Mouse (Mus musculus): ENCODE measurements around the gene Dnaaf2. TPM values are rescaled to one million over a fixed set of nuclear protein-coding genes. Genes with fewer than 3 reads are reported as not detected.
"Not testable (repeated sequence)": the region's sequence is repeated elsewhere in the genome, so short reads cannot be mapped to it uniquely, and the experiment has no call there.

Gene Dnaaf2
- polyA plus RNA-seq, 1 experiment from 2014 or later: 4.2 TPM

GRCm38 (mm10) chr12:69160677-69161076 is 37.6 kb downstream of the Dnaaf2 start:
- WGBS (ENCODE audit: insufficient replicate concordance): 65% methylated on average over 2 of the region's 2 CpGs
- H3K27ac ChIP-seq (ENCODE audit: low read length); H3K27me3 ChIP-seq (ENCODE audit: control insufficient read depth, insufficient read depth, low read depth, low read length); H3K4me2 ChIP-seq (ENCODE audit: low read depth, low read length); H3K4me3 ChIP-seq (ENCODE audit: low read depth, low read length); H3K9ac ChIP-seq (ENCODE audit: low read depth, low read length); H3K9me3 ChIP-seq (replicated peaks; ENCODE audit: control insufficient read depth, low read length); ATAC-seq (ENCODE audit: low read depth): not testable (repeated sequence)
- peaks cover 24% of the 10 kb centered on the region for H3K4me1 ChIP-seq (ENCODE audit: control insufficient read depth, low read depth, low read length)
- peaks cover 12% of the 10 kb centered on the region for H3K36me3 ChIP-seq (ENCODE audit: control insufficient read depth, insufficient read depth)

DNA sequence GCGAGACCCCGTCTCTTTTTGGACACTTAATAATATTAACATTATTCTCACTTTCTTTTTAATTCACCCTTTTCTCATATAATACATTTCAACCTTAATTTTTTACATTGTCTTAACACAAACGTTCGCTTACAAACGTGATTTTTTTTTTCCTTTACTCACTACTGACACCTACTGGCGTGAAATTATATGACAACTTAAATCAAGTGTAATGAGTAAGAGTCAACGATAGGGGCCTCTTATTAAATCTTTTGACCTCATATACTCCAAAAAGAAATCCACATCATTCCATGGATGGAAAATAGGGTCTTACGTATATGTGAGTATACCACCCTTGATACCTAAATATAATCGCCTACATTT is 38.7 kb downstream of the Dnaaf2 start:
- no peaks in the 10 kb centered on the region for H3K27me3 ChIP-seq (ENCODE audit: control insufficient read depth, insufficient read depth, low read depth, low read length)
- WGBS (ENCODE audit: insufficient replicate concordance): 3% methylated on average over 9 of the region's 9 CpGs
- H3K4me3 ChIP-seq (ENCODE audit: low read depth, low read length): peak overlapping the region; percentile 40
- H3K4me2 ChIP-seq (ENCODE audit: low read depth, low read length): peak overlapping the region; percentile 57
- H3K27ac ChIP-seq (ENCODE audit: low read length): peak overlapping the region; percentile 64; the same call in 1 of the 2 replicates
- H3K36me3 ChIP-seq (ENCODE audit: control insufficient read depth, insufficient read depth): peaks cover 12% of the 10 kb centered on the region
- ATAC-seq (ENCODE audit: low read depth): no peak
- no peak overlapping the region for H3K9ac ChIP-seq (ENCODE audit: low read depth, low read length)
- no peaks in the 10 kb centered on the region for H3K9me3 ChIP-seq (replicated peaks; ENCODE audit: control insufficient read depth, low read length)
- H3K4me1 ChIP-seq (ENCODE audit: control insufficient read depth, low read depth, low read length): peaks cover 19% of the 10 kb centered on the region

DNA sequence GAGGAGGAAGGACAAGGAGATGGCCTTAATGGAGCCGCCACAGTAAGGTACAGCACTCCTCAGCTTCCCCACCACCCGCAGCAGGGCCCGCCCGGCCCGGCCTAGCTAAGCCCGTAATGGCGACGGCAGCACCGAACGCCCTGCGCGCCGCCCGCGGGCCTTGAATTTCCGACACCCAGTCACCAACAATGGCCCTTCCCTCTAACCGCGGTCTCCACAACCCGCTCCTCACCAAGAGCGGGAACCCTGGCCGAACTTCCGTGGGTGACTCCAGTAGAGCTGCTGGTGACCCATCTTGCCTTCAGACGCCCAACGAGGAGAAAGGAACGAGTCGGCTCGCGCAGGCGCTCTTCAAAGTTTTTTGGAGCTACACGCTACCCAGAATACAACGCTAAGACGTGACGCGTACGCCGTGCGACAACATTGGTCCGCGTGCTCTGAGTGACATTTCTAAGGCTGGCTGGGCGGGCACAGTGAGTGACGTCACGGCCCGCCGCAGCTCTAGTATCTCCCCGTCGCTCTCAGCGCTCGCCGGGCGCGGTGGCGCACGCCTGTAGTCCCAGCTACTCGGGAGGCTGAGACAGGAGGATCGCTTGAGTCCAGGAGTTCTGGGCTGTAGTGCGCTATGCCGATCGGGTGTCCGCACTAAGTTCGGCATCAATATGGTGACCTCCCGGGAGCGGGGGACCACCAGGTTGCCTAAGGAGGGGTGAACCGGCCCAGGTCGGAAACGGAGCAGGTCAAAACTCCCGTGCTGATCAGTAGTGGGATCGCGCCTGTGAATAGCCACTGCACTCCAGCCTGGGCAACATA is 39.3 kb downstream of the Dnaaf2 start, which contains the start of gene Rps29:
Rps29 (minus strand) TSS at position 422 of the 813 bp plus-strand sequence.
- Histone ChIP-seq H3K36me3 (ENCODE audit: control insufficient read depth, insufficient read depth) (peaks cover 12% of the 10 kb centered on the region), H3K4me2 (ENCODE audit: low read depth, low read length) (peak within 1 kb of the TSS; percentile 84), H3K4me1 (ENCODE audit: control insufficient read depth, low read depth, low read length) (peaks cover 19% of the 10 kb centered on the region), H3K4me3 (ENCODE audit: low read depth, low read length) (peak within 1 kb of the TSS; percentile 81), H3K27ac (ENCODE audit: low read length) (peak within 1 kb of the TSS; percentile 97), H3K9ac (ENCODE audit: low read depth, low read length) (peak within 1 kb of the TSS; percentile 88)
- not testable (repeated sequence) for H3K27me3 ChIP-seq (ENCODE audit: control insufficient read depth, insufficient read depth, low read depth, low read length); H3K9me3 ChIP-seq (replicated peaks; ENCODE audit: control insufficient read depth, low read length)
- peak; percentile 95 for ATAC-seq (ENCODE audit: low read depth)
- under 1% methylated on average over 56 of the region's 68 CpGs for WGBS (ENCODE audit: insufficient replicate concordance)

DNA sequence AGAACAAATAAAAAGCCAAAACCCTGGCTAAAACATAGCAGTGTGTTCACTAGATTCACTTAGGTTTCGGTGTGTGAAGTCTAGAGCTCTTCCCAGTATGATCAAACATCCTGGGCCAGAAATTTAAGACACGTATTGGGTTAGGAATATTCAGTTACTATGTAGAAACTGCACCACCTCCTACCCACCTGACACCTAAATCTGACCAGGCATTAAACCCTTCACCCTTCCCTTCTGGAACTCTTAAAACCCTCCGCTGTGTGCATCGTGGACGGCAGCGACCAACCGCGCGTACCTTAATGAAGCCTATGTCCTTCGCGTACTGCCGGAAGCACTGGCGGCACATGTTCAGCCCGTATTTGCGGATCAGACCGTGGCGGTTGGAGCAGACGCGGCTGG is 39.9 kb downstream of the Dnaaf2 start:
- no peaks in the 10 kb centered on the region for H3K27me3 ChIP-seq (ENCODE audit: control insufficient read depth, insufficient read depth, low read depth, low read length)
- peaks cover 19% of the 10 kb centered on the region for H3K4me1 ChIP-seq (ENCODE audit: control insufficient read depth, low read depth, low read length)
- H3K36me3 ChIP-seq (ENCODE audit: control insufficient read depth, insufficient read depth): peaks cover 12% of the 10 kb centered on the region
- no peaks in the 10 kb centered on the region for H3K9me3 ChIP-seq (replicated peaks; ENCODE audit: control insufficient read depth, low read length)
- peak overlapping the region; percentile 81 for H3K4me3 ChIP-seq (ENCODE audit: low read depth, low read length)
- peak overlapping the region; percentile 84 for H3K4me2 ChIP-seq (ENCODE audit: low read depth, low read length)
- peak overlapping the region; percentile 88 for H3K9ac ChIP-seq (ENCODE audit: low read depth, low read length)
- ATAC-seq (ENCODE audit: low read depth): no peak
- peak overlapping the region; percentile 97 for H3K27ac ChIP-seq (ENCODE audit: low read length)
- WGBS (ENCODE audit: insufficient replicate concordance): under 1% methylated on average over 19 of the region's 19 CpGs

DNA sequence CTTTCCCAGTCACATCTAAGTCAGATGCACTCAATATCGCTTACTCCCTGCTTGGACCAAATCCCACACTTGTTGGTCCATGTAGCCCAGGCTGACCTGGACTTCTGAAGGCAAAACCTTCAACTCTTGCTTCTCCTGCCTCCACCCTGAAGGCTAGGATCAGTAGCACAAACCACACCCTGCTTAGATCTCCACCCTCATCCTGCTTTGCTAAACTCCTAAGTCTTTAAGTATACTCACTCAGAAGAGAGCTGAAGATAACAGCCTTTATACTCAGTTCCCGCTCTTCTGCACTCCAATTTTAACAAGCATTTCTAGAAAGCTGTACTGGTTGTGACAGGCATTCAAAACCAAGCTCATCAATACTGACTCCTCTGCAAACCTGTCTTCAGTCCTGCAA is 41.1 kb downstream of the Dnaaf2 start:
- peak overlapping the region; percentile 71 for H3K27ac ChIP-seq (ENCODE audit: low read length)
- peak overlapping the region; percentile 81 for H3K4me3 ChIP-seq (ENCODE audit: low read depth, low read length)
- H3K36me3 ChIP-seq (ENCODE audit: control insufficient read depth, insufficient read depth): peaks cover 12% of the 10 kb centered on the region
- H3K27me3 ChIP-seq (ENCODE audit: control insufficient read depth, insufficient read depth, low read depth, low read length): no peaks in the 10 kb centered on the region
- peaks cover 19% of the 10 kb centered on the region for H3K4me1 ChIP-seq (ENCODE audit: control insufficient read depth, low read depth, low read length)
- WGBS (ENCODE audit: insufficient replicate concordance): 57% methylated on average over 2 of the region's 2 CpGs
- peak overlapping the region; percentile 88; the same call in 1 of the 2 replicates for H3K9ac ChIP-seq (ENCODE audit: low read depth, low read length)
- H3K4me2 ChIP-seq (ENCODE audit: low read depth, low read length): peak overlapping the region; percentile 84
- H3K9me3 ChIP-seq (replicated peaks; ENCODE audit: control insufficient read depth, low read length): no peaks in the 10 kb centered on the region
- ATAC-seq (ENCODE audit: low read depth): no peak

- 64% methylated on average over 4 of the region's 4 CpGs for WGBS (ENCODE audit: insufficient replicate concordance)
- no peak for ATAC-seq (ENCODE audit: low read depth)
- Histone ChIP-seq H3K27me3 (ENCODE audit: control insufficient read depth, insufficient read depth, low read depth, low read length) (no peaks in the 10 kb centered on the region), H3K36me3 (ENCODE audit: control insufficient read depth, insufficient read depth) (peaks cover 12% of the 10 kb centered on the region), H3K4me1 (ENCODE audit: control insufficient read depth, low read depth, low read length) (peaks cover 19% of the 10 kb centered on the region), H3K27ac (ENCODE audit: low read length) (peak overlapping the region; percentile 71), H3K9me3 (replicated peaks; ENCODE audit: control insufficient read depth, low read length) (no peaks in the 10 kb centered on the region), H3K4me2 (ENCODE audit: low read depth, low read length) (no peak overlapping the region), H3K9ac (ENCODE audit: low read depth, low read length) (no peak overlapping the region), H3K4me3 (ENCODE audit: low read depth, low read length) (no peak overlapping the region)
Measured at GRCm38 (mm10) chr12:69156436-69156835, 41.8 kb downstream of the Dnaaf2 start.

GRCm38 (mm10) chr12:69155923-69156322 is 42.3 kb downstream of the Dnaaf2 start:
- H3K27ac ChIP-seq (ENCODE audit: low read length): no peak overlapping the region
- ATAC-seq (ENCODE audit: low read depth): no peak

DNA sequence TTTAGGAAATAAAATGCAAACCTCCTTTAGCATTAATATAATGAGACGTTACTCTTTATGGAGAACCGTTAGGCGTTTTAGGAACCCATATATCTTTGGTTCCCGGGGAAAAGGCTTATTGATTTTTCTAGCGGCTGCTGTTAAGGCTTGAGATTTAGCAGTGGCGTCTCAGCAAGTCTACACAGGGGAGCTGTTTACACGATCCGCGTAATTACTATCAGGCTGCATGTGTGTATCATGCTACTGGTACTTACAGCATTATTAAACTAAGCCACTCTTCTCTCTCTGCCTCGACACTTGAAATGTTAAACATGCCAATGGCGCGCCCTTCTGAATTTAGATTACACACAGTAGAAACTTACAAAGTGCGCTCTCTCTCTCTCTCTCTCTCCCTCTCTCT is 48.2 kb downstream of the Dnaaf2 start:
- no peak overlapping the region for H3K4me2 ChIP-seq (ENCODE audit: low read depth, low read length)
- 72% methylated on average over 13 of the region's 13 CpGs for WGBS (ENCODE audit: insufficient replicate concordance)
- H3K4me3 ChIP-seq (ENCODE audit: low read depth, low read length): no peak overlapping the region
- no peaks in the 10 kb centered on the region for H3K27me3 ChIP-seq (ENCODE audit: control insufficient read depth, insufficient read depth, low read depth, low read length)
- H3K9me3 ChIP-seq (replicated peaks; ENCODE audit: control insufficient read depth, low read length): no peaks in the 10 kb centered on the region
- H3K4me1 ChIP-seq (ENCODE audit: control insufficient read depth, low read depth, low read length): no peaks in the 10 kb centered on the region
- no peaks in the 10 kb centered on the region for H3K36me3 ChIP-seq (ENCODE audit: control insufficient read depth, insufficient read depth)
- no peak overlapping the region for H3K9ac ChIP-seq (ENCODE audit: low read depth, low read length)
- ATAC-seq (ENCODE audit: low read depth): no peak
- no peak overlapping the region for H3K27ac ChIP-seq (ENCODE audit: low read length)

More at GRCm38 (mm10) chr12:69155923-69156322, 42.3 kb downstream of the Dnaaf2 start:
- Histone ChIP-seq H3K9me3 (replicated peaks; ENCODE audit: control insufficient read depth, low read length) (no peaks in the 10 kb centered on the region), H3K27me3 (ENCODE audit: control insufficient read depth, insufficient read depth, low read depth, low read length) (no peaks in the 10 kb centered on the region), H3K9ac (ENCODE audit: low read depth, low read length) (no peak overlapping the region), H3K4me3 (ENCODE audit: low read depth, low read length) (no peak overlapping the region), H3K4me2 (ENCODE audit: low read depth, low read length) (no peak overlapping the region), H3K36me3 (ENCODE audit: control insufficient read depth, insufficient read depth) (peaks cover 12% of the 10 kb centered on the region), H3K4me1 (ENCODE audit: control insufficient read depth, low read depth, low read length) (peaks cover 19% of the 10 kb centered on the region)
- 55% methylated on average over 2 of the region's 2 CpGs for WGBS (ENCODE audit: insufficient replicate concordance)

DNA sequence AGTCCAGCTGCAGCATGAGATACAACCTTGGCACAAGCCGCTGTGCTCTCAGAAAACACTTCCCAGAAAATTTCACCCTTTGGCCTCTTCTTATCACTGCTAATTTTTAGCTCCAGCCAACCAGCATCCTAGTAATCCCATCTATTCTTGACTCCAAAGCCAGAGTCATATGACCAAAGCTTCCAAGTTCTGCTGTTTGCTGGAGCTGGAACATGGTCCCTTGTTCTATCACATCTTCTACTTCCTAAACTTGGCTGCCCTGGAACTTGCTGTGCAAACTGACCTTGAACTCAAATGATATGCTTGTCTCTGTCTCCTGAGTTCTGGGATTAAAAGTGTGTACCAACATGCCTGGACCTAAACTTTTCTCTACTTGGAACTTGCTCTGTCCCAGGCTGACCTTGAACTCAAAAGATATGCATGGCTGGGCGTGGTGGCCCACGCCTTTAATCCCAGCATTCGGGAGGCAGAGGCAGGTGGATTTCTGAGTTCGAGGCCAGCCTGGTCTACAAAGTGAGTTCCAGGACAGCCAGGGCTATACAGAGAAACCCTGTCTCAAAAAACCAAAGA is 51.0 kb downstream of the Dnaaf2 start:
- Histone ChIP-seq H3K4me2 (ENCODE audit: low read depth, low read length) (no peak overlapping the region), H3K27me3 (ENCODE audit: control insufficient read depth, insufficient read depth, low read depth, low read length) (no peaks in the 10 kb centered on the region), H3K36me3 (ENCODE audit: control insufficient read depth, insufficient read depth) (no peaks in the 10 kb centered on the region), H3K9me3 (replicated peaks; ENCODE audit: control insufficient read depth, low read length) (no peaks in the 10 kb centered on the region), H3K9ac (ENCODE audit: low read depth, low read length) (no peak overlapping the region), H3K27ac (ENCODE audit: low read length) (no peak overlapping the region), H3K4me3 (ENCODE audit: low read depth, low read length) (no peak overlapping the region), H3K4me1 (ENCODE audit: control insufficient read depth, low read depth, low read length) (no peaks in the 10 kb centered on the region)
- ATAC-seq (ENCODE audit: low read depth): no peak
- WGBS (ENCODE audit: insufficient replicate concordance): 72% methylated on average over 5 of the region's 5 CpGs
